Mouse (Mus musculus) liver, embryonic 13.5 days (tissue): ENCODE measurements around the gene Filip1l. TPM values are rescaled to one million over a fixed set of nuclear protein-coding genes. Genes with fewer than 3 reads are reported as not detected.

Experiments
- ATAC-seq: fragments of 200-750 bp; cut with Nextera tagmentation; 2 replicates; pipeline ENCODE4 v1.8.0; 2017; ENCODE audit warnings: low read depth, mild to moderate bottlenecking, moderate number of reproducible peaks, moderate library complexity
- DNase-seq: peaks from one replicate; pipeline ENCODE4 v3.0.0; 2022
- H3K27ac ChIP-seq: fragments of 300-500 bp; sonication (generic); 2 replicates; pipeline ENCODE4 v1.5.1; 2015; ENCODE audit warnings: moderate library complexity, mild to moderate bottlenecking, inconsistent platforms
- H3K27me3 ChIP-seq: fragments of 300-500 bp; sonication (generic); 2 replicates; pipeline ENCODE4 v1.6.1; 2015; ENCODE audit warnings: mild to moderate bottlenecking, inconsistent platforms
- H3K36me3 ChIP-seq: fragments of 300-500 bp; sonication (generic); 2 replicates; pipeline ENCODE4 v1.6.1; 2015; ENCODE audit warnings: mild to moderate bottlenecking, inconsistent platforms
- H3K4me1 ChIP-seq: fragments of 300-500 bp; sonication (generic); replicated peaks from 2 replicates; pipeline ENCODE4 v1.6.1; 2015; ENCODE audit warnings: inconsistent platforms
- H3K4me2 ChIP-seq: fragments of 300-500 bp; sonication (generic); 2 replicates; pipeline ENCODE4 v1.6.1; 2015; ENCODE audit warnings: inconsistent platforms, mild to moderate bottlenecking, moderate library complexity
- H3K4me3 ChIP-seq: fragments of 300-500 bp; sonication (generic); replicated peaks from 2 replicates; pipeline ENCODE4 v1.5.1; 2015; ENCODE audit warnings: mild to moderate bottlenecking, inconsistent platforms
- H3K9ac ChIP-seq: fragments of 300-500 bp; sonication (generic); 2 replicates; pipeline ENCODE4 v1.6.1; 2015; ENCODE audit warnings: mild to moderate bottlenecking, inconsistent platforms
- H3K9me3 ChIP-seq: fragments of 300-500 bp; sonication (generic); replicated peaks from 2 replicates; pipeline ENCODE4 v1.6.1; 2016; ENCODE audit warnings: inconsistent platforms
- WGBS: fragments of 180-500 bp; shearing (Covaris S2); methylation state at CpG from one replicate; pipeline ENCODE4 v1.1.7; 2015; ENCODE audit not compliant: insufficient replicate concordance; 5-methylcytosine and 5-hydroxymethylcytosine counted together
- polyA plus RNA-seq: library from polyadenylated mRNA; unstranded; fragments of >200 nt; fragmentation: Nextera tagmentation; extraction: Ambion mirVana; gene quantifications from 2 replicates; pipeline ENCODE4 v1.2.1, GENCODE M21; 2015

The Filip1l gene
- polyA plus RNA-seq, 1 experiment from 2014 or later, result 2.7 TPM

GRCm38 (mm10) chr16:57326996-57327395 lies 25.9 kb upstream of the Filip1l start:
- DNase-seq, result no peak

GRCm38 (mm10) chr16:57329028-57329427 lies 23.9 kb upstream of the Filip1l start:
- Histone ChIP-seq H3K36me3 (no peaks in the 10 kb centered on the region), H3K4me2 (no peak overlapping the region), H3K9ac (no peak overlapping the region), H3K27ac (no peak overlapping the region), H3K27me3 (no peaks in the 10 kb centered on the region), H3K4me1 (no peaks in the 10 kb centered on the region), H3K4me3 (no peak overlapping the region), H3K9me3 (no peaks in the 10 kb centered on the region)
- DNase-seq (no peak), ATAC-seq (no peak)
- 70% methylated on average over 8 of the region's 8 CpGs for WGBS

More at GRCm38 (mm10) chr16:57326996-57327395, 25.9 kb upstream of the Filip1l start:
- H3K9me3 ChIP-seq, result no peaks in the 10 kb centered on the region
- no peak overlapping the region for H3K4me2 ChIP-seq
- no peak overlapping the region for H3K9ac ChIP-seq
- H3K27ac ChIP-seq, result no peak overlapping the region
- no peaks in the 10 kb centered on the region for H3K4me1 ChIP-seq
- ATAC-seq, result no peak
- H3K36me3 ChIP-seq, result no peaks in the 10 kb centered on the region
- no peaks in the 10 kb centered on the region for H3K27me3 ChIP-seq
- no peak overlapping the region for H3K4me3 ChIP-seq
- 70% methylated on average over 7 of the region's 7 CpGs for WGBS

- WGBS, result 67% methylated on average over 2 of the region's 2 CpGs
- Histone ChIP-seq H3K4me3 (no peak overlapping the region), H3K9me3 (no peaks in the 10 kb centered on the region), H3K9ac (no peak overlapping the region), H3K27ac (no peak overlapping the region), H3K4me1 (no peaks in the 10 kb centered on the region), H3K36me3 (no peaks in the 10 kb centered on the region), H3K27me3 (no peaks in the 10 kb centered on the region), H3K4me2 (no peak overlapping the region)
- ATAC-seq (no peak), DNase-seq (no peak)
These were observed 22.8 kb upstream of the Filip1l start for GRCm38 (mm10) chr16:57330111-57330510.

- no peak for ATAC-seq
- Histone ChIP-seq H3K4me2 (no peak overlapping the region), H3K9me3 (no peaks in the 10 kb centered on the region), H3K9ac (no peak overlapping the region), H3K4me1 (no peaks in the 10 kb centered on the region), H3K27ac (no peak overlapping the region), H3K27me3 (no peaks in the 10 kb centered on the region), H3K36me3 (no peaks in the 10 kb centered on the region), H3K4me3 (no peak overlapping the region)
- DNase-seq, result no peak
- 69% methylated on average over 7 of the region's 7 CpGs for WGBS
These were observed 20.6 kb upstream of the Filip1l start for GRCm38 (mm10) chr16:57332301-57332700.

- Histone ChIP-seq H3K9me3 (no peaks in the 10 kb centered on the region), H3K27ac (no peak overlapping the region), H3K36me3 (no peaks in the 10 kb centered on the region), H3K4me2 (no peak overlapping the region), H3K27me3 (no peaks in the 10 kb centered on the region), H3K4me1 (no peaks in the 10 kb centered on the region), H3K9ac (no peak overlapping the region), H3K4me3 (no peak overlapping the region)
- WGBS, result 51% methylated on average over 11 of the region's 11 CpGs
- DNase-seq (no peak), ATAC-seq (no peak)
These were observed 16.0 kb upstream of the Filip1l start for GRCm38 (mm10) chr16:57336770-57337423.

GRCm38 (mm10) chr16:57339765-57340612 lies 12.9 kb upstream of the Filip1l start:
- Histone ChIP-seq H3K4me2 (no peak overlapping the region), H3K4me3 (no peak overlapping the region), H3K9me3 (no peaks in the 10 kb centered on the region), H3K36me3 (no peaks in the 10 kb centered on the region), H3K27me3 (no peaks in the 10 kb centered on the region), H3K27ac (no peak overlapping the region), H3K9ac (no peak overlapping the region), H3K4me1 (no peaks in the 10 kb centered on the region)
- no peak for ATAC-seq
- 74% methylated on average over 8 of the region's 8 CpGs for WGBS
- DNase-seq, result no peak

- DNase-seq (no peak), ATAC-seq (no peak)
- no peaks in the 10 kb centered on the region for H3K27me3 ChIP-seq
- no peaks in the 10 kb centered on the region for H3K9me3 ChIP-seq
- no peak overlapping the region for H3K27ac ChIP-seq
- no peaks in the 10 kb centered on the region for H3K4me1 ChIP-seq
- no peak overlapping the region for H3K4me2 ChIP-seq
- no peak overlapping the region for H3K4me3 ChIP-seq
- no peaks in the 10 kb centered on the region for H3K36me3 ChIP-seq
- WGBS, result 61% methylated on average over 5 of the region's 5 CpGs
- H3K9ac ChIP-seq, result no peak overlapping the region
These were observed 12.3 kb upstream of the Filip1l start for GRCm38 (mm10) chr16:57340613-57340898.

- Histone ChIP-seq H3K9me3 (no peaks in the 10 kb centered on the region), H3K36me3 (no peaks in the 10 kb centered on the region), H3K27ac (no peak overlapping the region), H3K9ac (no peak overlapping the region), H3K27me3 (no peaks in the 10 kb centered on the region), H3K4me2 (no peak overlapping the region), H3K4me3 (no peak overlapping the region), H3K4me1 (no peaks in the 10 kb centered on the region)
- 71% methylated on average over 3 of the region's 3 CpGs for WGBS
- no peak for DNase-seq
- no peak for ATAC-seq
These were observed 6.6 kb upstream of the Filip1l start for GRCm38 (mm10) chr16:57346258-57346657.

GRCm38 (mm10) chr16:57349039-57349438 lies 3.9 kb upstream of the Filip1l start:
- Histone ChIP-seq H3K4me2 (no peak overlapping the region), H3K4me3 (no peak overlapping the region), H3K36me3 (no peaks in the 10 kb centered on the region), H3K9me3 (no peaks in the 10 kb centered on the region), H3K27me3 (no peaks in the 10 kb centered on the region), H3K9ac (no peak overlapping the region), H3K4me1 (no peaks in the 10 kb centered on the region), H3K27ac (no peak overlapping the region)
- DNase-seq (no peak), ATAC-seq (no peak)
- WGBS, result 69% methylated on average over 3 of the region's 3 CpGs

GRCm38 (mm10) chr16:57349689-57350088 lies 3.2 kb upstream of the Filip1l start:
- WGBS, result 31% methylated on average over 3 of the region's 3 CpGs
- no peak overlapping the region for H3K4me2 ChIP-seq
- no peaks in the 10 kb centered on the region for H3K9me3 ChIP-seq
- H3K27me3 ChIP-seq, result no peaks in the 10 kb centered on the region
- no peak for DNase-seq
- no peaks in the 10 kb centered on the region for H3K4me1 ChIP-seq
- no peak overlapping the region for H3K9ac ChIP-seq
- no peak overlapping the region for H3K27ac ChIP-seq
- H3K4me3 ChIP-seq, result no peak overlapping the region
- H3K36me3 ChIP-seq, result no peaks in the 10 kb centered on the region
- ATAC-seq, result no peak

- DNase-seq (no peak), ATAC-seq (no peak)
- no peaks in the 10 kb centered on the region for H3K36me3 ChIP-seq
- no peak overlapping the region for H3K4me2 ChIP-seq
- 81% methylated on average over 11 of the region's 11 CpGs for WGBS
- no peak overlapping the region for H3K4me3 ChIP-seq
- no peak overlapping the region for H3K27ac ChIP-seq
- H3K4me1 ChIP-seq, result no peaks in the 10 kb centered on the region
- no peaks in the 10 kb centered on the region for H3K9me3 ChIP-seq
- H3K9ac ChIP-seq, result no peak overlapping the region
- no peaks in the 10 kb centered on the region for H3K27me3 ChIP-seq
These were observed 351 bp downstream of the Filip1l start for GRCm38 (mm10) chr16:57353166-57353721.
